Mouse (Mus musculus) effector memory CD4-positive, alpha-beta T cell, adult 5 months (primary cell): ENCODE results near the gene Actl7b. TPM values are rescaled to one million over a fixed set of nuclear protein-coding genes. Genes with fewer than 3 reads are reported as not detected.

Source experiments
- polyA plus RNA-seq: library from polyadenylated mRNA; unstranded; fragments of 100-300 nt; shearing (Covaris generic); gene quantifications from one replicate; pipeline ENCODE4 v1.2.1, GENCODE M21; 2017

The Actl7b gene
- polyA plus RNA-seq: not detected

DNA sequence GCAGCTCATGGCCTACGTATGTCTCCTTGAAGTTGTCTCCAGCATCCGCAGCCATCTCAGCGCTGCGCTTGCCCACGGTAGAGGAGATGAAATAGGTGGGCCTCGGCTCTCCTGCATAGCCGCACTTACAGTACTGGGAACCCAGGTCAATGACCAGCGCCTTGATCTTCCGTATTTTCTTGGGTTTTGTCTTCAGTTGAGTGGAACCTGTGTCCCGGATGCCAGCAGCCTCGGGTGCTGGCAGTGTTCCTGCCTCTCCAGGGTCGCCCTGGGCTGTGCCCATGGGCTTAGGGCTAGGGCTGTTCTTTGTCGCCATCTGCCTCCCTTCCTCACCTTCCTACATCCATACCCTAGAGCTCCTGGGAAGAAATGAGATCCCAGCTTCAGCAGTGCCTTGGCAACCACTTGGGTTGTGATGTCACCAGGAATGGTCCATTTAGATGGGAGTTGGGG is at the start of gene Actl7b:
Gene Actl7b, minus strand, starts transcription at position 403 of the 453 bp plus-strand sequence.

DNA sequence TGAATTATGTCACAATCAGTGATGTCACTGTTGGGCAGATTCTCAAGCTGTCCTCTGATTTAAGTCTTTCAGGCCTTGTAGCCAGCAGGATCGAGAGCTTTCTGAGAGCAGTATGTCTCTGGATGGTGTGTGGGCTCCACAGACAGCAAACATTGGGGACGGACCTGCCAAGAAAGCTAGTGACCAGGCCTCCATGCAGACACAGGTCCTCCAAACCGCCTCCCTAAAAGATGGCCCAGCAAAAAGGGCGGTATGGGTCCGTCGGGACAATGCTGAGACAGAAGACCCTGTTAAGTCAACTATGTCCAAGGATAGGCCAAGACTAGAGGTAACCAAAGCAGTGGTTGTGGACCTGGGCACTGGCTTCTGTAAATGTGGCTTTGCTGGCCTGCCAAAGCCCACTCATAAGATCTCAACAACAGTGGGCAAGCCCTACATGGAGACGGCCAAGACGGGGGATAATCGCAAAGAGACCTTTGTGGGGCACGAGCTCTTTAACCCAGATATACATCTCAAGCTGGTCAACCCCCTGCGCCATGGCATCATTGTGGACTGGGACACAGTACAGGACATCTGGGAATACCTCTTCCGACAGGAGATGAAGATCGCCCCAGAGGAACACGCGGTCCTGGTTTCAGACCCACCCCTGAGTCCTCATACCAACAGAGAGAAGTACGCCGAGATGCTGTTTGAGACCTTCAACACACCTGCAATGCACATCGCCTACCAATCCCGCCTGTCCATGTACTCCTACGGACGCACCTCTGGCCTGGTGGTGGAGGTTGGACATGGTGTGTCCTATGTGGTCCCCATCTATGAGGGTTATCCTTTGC is 2.3 kb upstream of the Actl7b start, which contains the start of gene Actl7a:
Gene Actl7a, plus strand, starts transcription at position 51 of the 833 bp plus-strand sequence.

GRCm38 (mm10) chr4:56740020-56740485 is 1.2 kb downstream of the Actl7b start, which contains the start of gene Gm26657:
TSS of gene Gm26657 (plus strand) at chr4:56740070.

Other genes with a start within 250 kb of the Actl7b start
- not detected for gene Gm26657, start 1.4 kb downstream of the Actl7b start, polyA plus RNA-seq
- not detected for gene Actl7a, start 2.0 kb upstream of the Actl7b start, polyA plus RNA-seq
- gene Elp1, start 60.9 kb upstream of the Actl7b start, polyA plus RNA-seq: 23.9 TPM
- 8.9 TPM for gene Fam206a, start 60.9 kb upstream of the Actl7b start, polyA plus RNA-seq
- gene Ctnnal1, start 123.7 kb upstream of the Actl7b start, polyA plus RNA-seq: 1.5 TPM
- 12.9 TPM for gene Tmem245, start 206.0 kb upstream of the Actl7b start, polyA plus RNA-seq
- gene Frrs1l, start 248.9 kb upstream of the Actl7b start, polyA plus RNA-seq: not detected